Mouse (Mus musculus): Measurements from ENCODE around the gene Smim24. TPM values are rescaled to one million over a fixed set of nuclear protein-coding genes. Genes with fewer than 3 reads are reported as not detected.

Smim24 gene
- total RNA-seq, 2 experiments from 2014 or later: 0.67 TPM; not detected in 1

GRCm38 (mm10) chr10:81435436-81435835 is 42.6 kb downstream of the Smim24 start:
- DNase-seq: peak; percentile 71

GRCm38 (mm10) chr10:81441019-81441418 is 48.2 kb downstream of the Smim24 start:
- DNase-seq: no peak

Small RNA genes lying within 50 kb of the gene (microRNA-seq; reads per million reads assigned to microRNA genes)
- 0.53 to 2.9 reads per million in 2 experiments for gene Mir1191b (ENCODE audit: borderline replicate concordance in 2 of 2)
- 0 to 0.79 reads per million in 2 experiments for gene Mir6913 (ENCODE audit: borderline replicate concordance in 2 of 2)

Other genes with a start within 250 kb of the Smim24 start
- gene Pias4, start 225.1 kb upstream of the Smim24 start, total RNA-seq (2021): 10 to 100 TPM; 11.7 to 14.2 TPM
- gene Eef2, start 216.4 kb upstream of the Smim24 start, total RNA-seq (2021): 100 to 1,000 TPM; 838 to 862 TPM
- gene Dapk3, start 210.0 kb upstream of the Smim24 start, total RNA-seq (2021): 10 to 100 TPM; 22.3 to 22.4 TPM
- not detected for gene 4930442H23Rik, start 209.2 kb upstream of the Smim24 start, total RNA-seq (2021)
- 10 to 100 TPM; 41.1 to 57.7 TPM for gene Nmrk2, start 191.0 kb upstream of the Smim24 start, total RNA-seq (2021)
- gene Atcay, start 162.2 kb upstream of the Smim24 start, total RNA-seq (2021): not detected
- 1 to 10 TPM; 1.9 to 3.0 TPM for gene Zfr2, start 159.9 kb upstream of the Smim24 start, total RNA-seq (2021)
- gene Matk, start 140.1 kb upstream of the Smim24 start, total RNA-seq (2021): under 1 TPM; 0.13 to 0.23 TPM
- gene Mrpl54, start 126.1 kb upstream of the Smim24 start, total RNA-seq (2021): 10 to 100 TPM; 87.0 to 90.0 TPM
- 100 to 1,000 TPM; 102 to 106 TPM for gene Apba3, start 126.1 kb upstream of the Smim24 start, total RNA-seq (2021)
- not detected for gene Tjp3, start 101.5 kb upstream of the Smim24 start, total RNA-seq (2021)
- gene Pip5k1c, start 100.1 kb upstream of the Smim24 start, total RNA-seq (2021): 10 to 100 TPM; 20.3 to 20.6 TPM
- 1 to 10 TPM; 7.9 to 8.3 TPM for gene Cactin, start 71.9 kb upstream of the Smim24 start, total RNA-seq (2021)
- under 1 TPM; 0.83 to 1.00 TPM for gene Tbxa2r, start 64.3 kb upstream of the Smim24 start, total RNA-seq (2021)
- 1 to 10 TPM; 1.0 to 1.3 TPM for gene Gipc3, start 49.8 kb upstream of the Smim24 start, total RNA-seq (2021)
- gene Hmg20b, start 42.6 kb upstream of the Smim24 start, total RNA-seq (2021): 10 to 100 TPM; 22.9 to 29.6 TPM
- 1 to 10 TPM; 2.3 to 2.9 TPM for gene Mfsd12, start 35.6 kb upstream of the Smim24 start, total RNA-seq (2021)
- under 1 TPM; 0.48 to 0.49 TPM for gene 4930404N11Rik, start 27.2 kb upstream of the Smim24 start, total RNA-seq (2021)
- 10 to 100 TPM; 13.5 to 14.0 TPM for gene Fzr1, start 14.5 kb upstream of the Smim24 start, total RNA-seq (2021)
- 10 to 100 TPM; 41.1 to 41.2 TPM for gene Dohh, start 8.6 kb upstream of the Smim24 start, total RNA-seq (2021)
- gene Gm48551, start 8.6 kb upstream of the Smim24 start, total RNA-seq (2021): 1 to 10 TPM in 1 of 2 experiments, under 1 TPM in 1; 0.78 to 1.0 TPM
- under 1 TPM in 1 of 2 experiments, not detected in 1; 0.59 TPM for gene Gm48552, start 4.0 kb upstream of the Smim24 start, total RNA-seq (2021)
- gene Nfic, start 62.6 kb downstream of the Smim24 start, total RNA-seq (2021): 100 to 1,000 TPM; 215 to 268 TPM
- gene Celf5, start 89.7 kb downstream of the Smim24 start, total RNA-seq (2021): under 1 TPM in 1 of 2 experiments, not detected in 1; 0.24 TPM
- gene Ncln, start 103.3 kb downstream of the Smim24 start, total RNA-seq (2021): 10 to 100 TPM; 34.2 to 47.8 TPM
- under 1 TPM; 0.99 to 1.00 TPM for gene S1pr4, start 107.1 kb downstream of the Smim24 start, total RNA-seq (2021)
- gene Gna15, start 131.2 kb downstream of the Smim24 start, total RNA-seq (2021): under 1 TPM; 0.36 to 0.62 TPM
- 10 to 100 TPM; 24.8 to 25.9 TPM for gene Gna11, start 152.1 kb downstream of the Smim24 start, total RNA-seq (2021)
- 100 to 1,000 TPM; 845 to 891 TPM for gene Aes, start 166.4 kb downstream of the Smim24 start, total RNA-seq (2021)
- gene Tle2, start 181.5 kb downstream of the Smim24 start, total RNA-seq (2021): 1 to 10 TPM; 5.3 to 6.2 TPM
- gene Tle6, start 208.0 kb downstream of the Smim24 start, total RNA-seq (2021): 1 to 10 TPM; 3.9 to 6.8 TPM
- 1 to 10 TPM; 1.8 to 2.5 TPM for gene BC025920, start 213.2 kb downstream of the Smim24 start, total RNA-seq (2021)
- 1 to 10 TPM; 3.8 to 5.2 TPM for gene Sirt6, start 234.7 kb downstream of the Smim24 start, total RNA-seq (2021)
- 1 to 10 TPM; 5.9 to 9.5 TPM for gene Ankrd24, start 235.5 kb downstream of the Smim24 start, total RNA-seq (2021)

Data from gastrocnemius, postnatal 25 days (tissue).